ENCODE assay signal across 16 mouse cellular contexts in the genomic region with DNA sequence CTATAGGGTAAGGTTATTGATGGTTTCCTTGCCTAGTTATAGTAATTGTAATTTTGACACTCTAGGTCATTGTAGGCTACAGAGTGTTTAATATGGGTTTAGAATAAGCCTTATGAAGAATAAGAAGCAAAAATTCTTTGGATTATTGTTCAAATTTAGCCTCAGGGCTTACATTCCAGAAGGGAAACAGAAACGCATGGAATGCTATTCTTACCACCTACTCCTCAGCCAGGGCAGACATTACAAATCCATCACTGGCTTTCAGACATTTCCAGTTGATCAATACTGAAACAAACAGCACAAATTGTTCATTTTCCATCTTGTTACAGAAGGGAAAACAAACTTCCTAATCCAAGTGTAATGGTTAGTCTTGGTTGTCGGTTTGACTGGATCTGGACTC.
"Had no signal": no experiment of that assay in that cellular context is flagged by ENCODE, and none has a peak within 500 bp of the region (broad histone marks: within the 10 kb centered on the region; RNA-seq: fewer than 3 reads in every experiment).

No protein-coding gene starts in this region.

- H3K4me2 ChIP-seq: neural tube, embryonic 12.5 days; neural tube, embryonic 13.5 days; neural tube, embryonic 15.5 days; stomach, embryonic 15.5 days had no signal

- DNase-seq: retina, postnatal 1 day; right cerebral cortex, adult 18-20 months; right cerebral cortex, postnatal 25 days; right cerebral cortex, postnatal 4 days; spleen, adult 18-20 months; thymus, adult 18-20 months; thymus, adult 2 months; thymus, postnatal 14 days; thymus, postnatal 25 days; thymus, postnatal 36 days; thymus, postnatal 4 days had no signal

- H3K36me3 ChIP-seq: neural tube, embryonic 12.5 days; neural tube, embryonic 13.5 days; neural tube, embryonic 15.5 days; stomach, embryonic 15.5 days had no signal

- H3K4me3 ChIP-seq: neural tube, embryonic 12.5 days; neural tube, embryonic 13.5 days; neural tube, embryonic 15.5 days; stomach, embryonic 15.5 days had no signal

- H3K9me3 ChIP-seq: neural tube, embryonic 12.5 days; neural tube, embryonic 13.5 days; neural tube, embryonic 15.5 days; stomach, embryonic 15.5 days had no signal

- H3K27me3 ChIP-seq: neural tube, embryonic 12.5 days; neural tube, embryonic 13.5 days; neural tube, embryonic 15.5 days; stomach, embryonic 15.5 days had no signal

- H3K4me1 ChIP-seq: stomach, embryonic 15.5 days had no signal

- H3K9ac ChIP-seq: neural tube, embryonic 12.5 days; neural tube, embryonic 13.5 days; neural tube, embryonic 15.5 days; stomach, embryonic 15.5 days had no signal

- H3K27ac ChIP-seq: neural tube, embryonic 12.5 days; neural tube, embryonic 13.5 days; neural tube, embryonic 15.5 days; stomach, embryonic 15.5 days; stomach, postnatal 0 days had no signal
